Mouse (Mus musculus): Measurements from ENCODE around the gene Icos. TPM values are rescaled to one million over a fixed set of nuclear protein-coding genes. Genes with fewer than 3 reads are reported as not detected.

Icos gene
- polyA plus RNA-seq, 1 experiment from 2014 or later, result 0.13 TPM

GRCm38 (mm10) chr1:60970846-60971245 is 6.9 kb upstream of the Icos start:
- no peak overlapping the region for H3K4me3 ChIP-seq (ENCODE audit: low read depth, low read length)
- DNase-seq (ENCODE audit: low spot score) (no peak), ATAC-seq (replicated peaks; ENCODE audit: insufficient number of reproducible peaks, low FRiP score, low TSS enrichment, low read depth) (no peak)
- WGBS, result 79% methylated on average over 1 of the region's 1 CpGs
- H3K9ac ChIP-seq (replicated peaks; ENCODE audit: low read length), result no peak overlapping the region
- no peaks in the 10 kb centered on the region for H3K36me3 ChIP-seq (replicated peaks; ENCODE audit: control insufficient read depth, insufficient read depth, low read depth, low read length)
- H3K27ac ChIP-seq (replicated peaks; ENCODE audit: low read depth, low read length), result no peak overlapping the region
- H3K4me2 ChIP-seq (ENCODE audit: low read depth, low read length), result no peak overlapping the region
- H3K27me3 ChIP-seq (ENCODE audit: control insufficient read depth, insufficient read depth, low read length), result no peaks in the 10 kb centered on the region
- H3K4me1 ChIP-seq (ENCODE audit: control insufficient read depth, insufficient read depth, low read length), result no peaks in the 10 kb centered on the region
- H3K9me3 ChIP-seq (replicated peaks; ENCODE audit: control insufficient read depth, low read length), result no peaks in the 10 kb centered on the region

- Histone ChIP-seq H3K36me3 (replicated peaks; ENCODE audit: control insufficient read depth, insufficient read depth, low read depth, low read length) (no peaks in the 10 kb centered on the region), H3K4me1 (ENCODE audit: control insufficient read depth, insufficient read depth, low read length) (no peaks in the 10 kb centered on the region), H3K27ac (replicated peaks; ENCODE audit: low read depth, low read length) (no peak overlapping the region), H3K27me3 (ENCODE audit: control insufficient read depth, insufficient read depth, low read length) (no peaks in the 10 kb centered on the region), H3K4me2 (ENCODE audit: low read depth, low read length) (no peak overlapping the region), H3K9me3 (replicated peaks; ENCODE audit: control insufficient read depth, low read length) (no peaks in the 10 kb centered on the region), H3K9ac (replicated peaks; ENCODE audit: low read length) (no peak overlapping the region), H3K4me3 (ENCODE audit: low read depth, low read length) (no peak overlapping the region)
- no peak for ATAC-seq (replicated peaks; ENCODE audit: insufficient number of reproducible peaks, low FRiP score, low TSS enrichment, low read depth)
- no peak for DNase-seq (ENCODE audit: low spot score)
- WGBS, result 74% methylated on average over 3 of the region's 3 CpGs
Observed at GRCm38 (mm10) chr1:60974221-60974620, 3.5 kb upstream of the Icos start.

- H3K4me1 ChIP-seq (ENCODE audit: control insufficient read depth, insufficient read depth, low read length), result no peaks in the 10 kb centered on the region
- no peak overlapping the region for H3K27ac ChIP-seq (replicated peaks; ENCODE audit: low read depth, low read length)
- no peaks in the 10 kb centered on the region for H3K36me3 ChIP-seq (replicated peaks; ENCODE audit: control insufficient read depth, insufficient read depth, low read depth, low read length)
- DNase-seq (ENCODE audit: low spot score) (no peak), ATAC-seq (replicated peaks; ENCODE audit: insufficient number of reproducible peaks, low FRiP score, low TSS enrichment, low read depth) (no peak)
- WGBS, result 91% methylated on average over 5 of the region's 5 CpGs
- no peak overlapping the region for H3K9ac ChIP-seq (replicated peaks; ENCODE audit: low read length)
- H3K9me3 ChIP-seq (replicated peaks; ENCODE audit: control insufficient read depth, low read length), result no peaks in the 10 kb centered on the region
- H3K4me2 ChIP-seq (ENCODE audit: low read depth, low read length), result no peak overlapping the region
- H3K4me3 ChIP-seq (ENCODE audit: low read depth, low read length), result no peak overlapping the region
- H3K27me3 ChIP-seq (ENCODE audit: control insufficient read depth, insufficient read depth, low read length), result no peaks in the 10 kb centered on the region
Observed at GRCm38 (mm10) chr1:60975646-60976294, 2.0 kb upstream of the Icos start.

GRCm38 (mm10) chr1:60979126-60979842 is 1.6 kb downstream of the Icos start:
- no peak overlapping the region for H3K27ac ChIP-seq (replicated peaks; ENCODE audit: low read depth, low read length)
- no peak overlapping the region for H3K9ac ChIP-seq (replicated peaks; ENCODE audit: low read length)
- no peak for ATAC-seq (replicated peaks; ENCODE audit: insufficient number of reproducible peaks, low FRiP score, low TSS enrichment, low read depth)
- H3K4me3 ChIP-seq (ENCODE audit: low read depth, low read length), result no peak overlapping the region
- no peaks in the 10 kb centered on the region for H3K4me1 ChIP-seq (ENCODE audit: control insufficient read depth, insufficient read depth, low read length)
- no peak overlapping the region for H3K4me2 ChIP-seq (ENCODE audit: low read depth, low read length)
- no peaks in the 10 kb centered on the region for H3K36me3 ChIP-seq (replicated peaks; ENCODE audit: control insufficient read depth, insufficient read depth, low read depth, low read length)
- H3K9me3 ChIP-seq (replicated peaks; ENCODE audit: control insufficient read depth, low read length), result no peaks in the 10 kb centered on the region
- DNase-seq (ENCODE audit: low spot score), result no peak
- WGBS, result 72% methylated on average over 7 of the region's 7 CpGs
- H3K27me3 ChIP-seq (ENCODE audit: control insufficient read depth, insufficient read depth, low read length), result no peaks in the 10 kb centered on the region

- H3K36me3 ChIP-seq (replicated peaks; ENCODE audit: control insufficient read depth, insufficient read depth, low read depth, low read length), result no peaks in the 10 kb centered on the region
- H3K27me3 ChIP-seq (ENCODE audit: control insufficient read depth, insufficient read depth, low read length), result no peaks in the 10 kb centered on the region
- ATAC-seq (replicated peaks; ENCODE audit: insufficient number of reproducible peaks, low FRiP score, low TSS enrichment, low read depth) (no peak), DNase-seq (ENCODE audit: low spot score) (no peak)
- H3K4me1 ChIP-seq (ENCODE audit: control insufficient read depth, insufficient read depth, low read length), result no peaks in the 10 kb centered on the region
- no peak overlapping the region for H3K27ac ChIP-seq (replicated peaks; ENCODE audit: low read depth, low read length)
- no peak overlapping the region for H3K4me2 ChIP-seq (ENCODE audit: low read depth, low read length)
- H3K4me3 ChIP-seq (ENCODE audit: low read depth, low read length), result no peak overlapping the region
- 80% methylated on average over 2 of the region's 2 CpGs for WGBS
- H3K9me3 ChIP-seq (replicated peaks; ENCODE audit: control insufficient read depth, low read length), result no peaks in the 10 kb centered on the region
- no peak overlapping the region for H3K9ac ChIP-seq (replicated peaks; ENCODE audit: low read length)
Observed at GRCm38 (mm10) chr1:60979843-60980235, 2.1 kb downstream of the Icos start.

GRCm38 (mm10) chr1:60985075-60985474 is 7.3 kb downstream of the Icos start:
- no peak for DNase-seq (ENCODE audit: low spot score)

GRCm38 (mm10) chr1:60986141-60986540 is 8.4 kb downstream of the Icos start:
- Histone ChIP-seq H3K27me3 (ENCODE audit: control insufficient read depth, insufficient read depth, low read length) (no peaks in the 10 kb centered on the region; the same call in 1 of the 2 replicates), H3K9me3 (replicated peaks; ENCODE audit: control insufficient read depth, low read length) (no peaks in the 10 kb centered on the region), H3K4me1 (ENCODE audit: control insufficient read depth, insufficient read depth, low read length) (no peaks in the 10 kb centered on the region), H3K36me3 (replicated peaks; ENCODE audit: control insufficient read depth, insufficient read depth, low read depth, low read length) (no peaks in the 10 kb centered on the region), H3K4me3 (ENCODE audit: low read depth, low read length) (no peak overlapping the region), H3K9ac (replicated peaks; ENCODE audit: low read length) (no peak overlapping the region), H3K4me2 (ENCODE audit: low read depth, low read length) (no peak overlapping the region), H3K27ac (replicated peaks; ENCODE audit: low read depth, low read length) (no peak overlapping the region)
- ATAC-seq (replicated peaks; ENCODE audit: insufficient number of reproducible peaks, low FRiP score, low TSS enrichment, low read depth), result no peak
- WGBS, result 83% methylated on average over 5 of the region's 5 CpGs
- no peak for DNase-seq (ENCODE audit: low spot score)

More at GRCm38 (mm10) chr1:60985075-60985474, 7.3 kb downstream of the Icos start:
- Histone ChIP-seq H3K36me3 (replicated peaks; ENCODE audit: control insufficient read depth, insufficient read depth, low read depth, low read length) (no peaks in the 10 kb centered on the region), H3K9ac (replicated peaks; ENCODE audit: low read length) (no peak overlapping the region), H3K4me3 (ENCODE audit: low read depth, low read length) (no peak overlapping the region), H3K4me2 (ENCODE audit: low read depth, low read length) (no peak overlapping the region), H3K4me1 (ENCODE audit: control insufficient read depth, insufficient read depth, low read length) (no peaks in the 10 kb centered on the region), H3K27ac (replicated peaks; ENCODE audit: low read depth, low read length) (no peak overlapping the region), H3K27me3 (ENCODE audit: control insufficient read depth, insufficient read depth, low read length) (no peaks in the 10 kb centered on the region), H3K9me3 (replicated peaks; ENCODE audit: control insufficient read depth, low read length) (no peaks in the 10 kb centered on the region)
- 70% methylated on average over 2 of the region's 2 CpGs for WGBS
- no peak for ATAC-seq (replicated peaks; ENCODE audit: insufficient number of reproducible peaks, low FRiP score, low TSS enrichment, low read depth)

- DNase-seq (ENCODE audit: low spot score), result no peak
Observed at GRCm38 (mm10) chr1:60989086-60989485, 11.4 kb downstream of the Icos start.

More at GRCm38 (mm10) chr1:60989086-60989485, 11.4 kb downstream of the Icos start:
- H3K4me2 ChIP-seq (ENCODE audit: low read depth, low read length), result no peak overlapping the region
- WGBS, result 83% methylated on average over 5 of the region's 5 CpGs
- no peak overlapping the region for H3K27ac ChIP-seq (replicated peaks; ENCODE audit: low read depth, low read length)
- H3K9me3 ChIP-seq (replicated peaks; ENCODE audit: control insufficient read depth, low read length), result no peaks in the 10 kb centered on the region
- H3K9ac ChIP-seq (replicated peaks; ENCODE audit: low read length), result no peak overlapping the region
- no peaks in the 10 kb centered on the region for H3K4me1 ChIP-seq (ENCODE audit: control insufficient read depth, insufficient read depth, low read length)
- H3K27me3 ChIP-seq (ENCODE audit: control insufficient read depth, insufficient read depth, low read length), result no peaks in the 10 kb centered on the region; the same call in 1 of the 2 replicates
- H3K36me3 ChIP-seq (replicated peaks; ENCODE audit: control insufficient read depth, insufficient read depth, low read depth, low read length), result no peaks in the 10 kb centered on the region
- ATAC-seq (replicated peaks; ENCODE audit: insufficient number of reproducible peaks, low FRiP score, low TSS enrichment, low read depth), result no peak
- no peak overlapping the region for H3K4me3 ChIP-seq (ENCODE audit: low read depth, low read length)

Measured in embryonic facial prominence, embryonic 11.5 days (tissue).